Mouse (Mus musculus): ENCODE measurements around the gene Ccdc54.

DNA sequence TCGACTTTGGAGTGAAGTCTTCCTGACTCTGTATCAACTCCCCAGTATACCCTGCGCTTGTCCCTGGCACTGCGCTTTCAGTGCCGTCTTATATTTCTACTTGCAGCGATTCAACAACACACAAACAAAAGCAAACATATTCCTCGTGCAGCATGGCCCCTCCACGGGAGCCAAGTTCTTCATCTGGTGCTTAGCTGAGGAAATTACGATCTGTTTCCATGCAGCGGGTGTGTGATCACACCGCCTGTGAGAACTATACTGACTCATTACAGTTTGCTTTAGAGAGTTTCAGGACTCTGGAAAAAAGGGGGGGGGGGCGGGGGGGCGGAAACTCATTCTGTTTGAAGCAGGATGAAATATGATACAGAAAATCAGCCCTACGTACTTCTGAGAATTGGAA is 18.4 kb downstream of the Ccdc54 start:
- no peak for TF ChIP-seq POLR2AphosphoS2 (IDR thresholded peaks at IDR 0.05; ENCODE audit: insufficient read length, low read depth)
- no peak for TF ChIP-seq MAX (IDR thresholded peaks at IDR 0.05; ENCODE audit: low read depth)
- TF ChIP-seq MYOG (IDR thresholded peaks at IDR 0.05; ENCODE audit: control insufficient read depth in 1 of 3, insufficient read depth in 1 of 3, insufficient read length in 2 of 3, low read depth in 2 of 3): no peak
- no peak for TF ChIP-seq REST (IDR thresholded peaks at IDR 0.05; ENCODE audit: insufficient read depth, insufficient read length)
- no peak for TF ChIP-seq E2F4 (IDR thresholded peaks at IDR 0.05; ENCODE audit: insufficient read depth)
